Mouse (Mus musculus) lung, postnatal 0 days (tissue): Measurements from ENCODE around the gene Olfr924.

Experiments
- CTCF ChIP-seq: IDR thresholded peaks from 2 replicates; pipeline ENCODE4 v1.5.1; 2016; ENCODE audit warnings: antibody characterized with exemption, mild to moderate bottlenecking
- EP300 ChIP-seq: IDR thresholded peaks from 2 replicates; pipeline ENCODE4 v1.6.1; 2016; ENCODE audit warnings: antibody characterized with exemption, mild to moderate bottlenecking, control low read depth

GRCm38 (mm10) chr9:38854760-38855159 is 10.5 kb downstream of the Olfr924 start, which contains the start of gene Olfr26:
- no peak for TF ChIP-seq CTCF
- no peak for TF ChIP-seq EP300
